ENCODE assay signal across 8 mouse cellular contexts in the genomic region with DNA sequence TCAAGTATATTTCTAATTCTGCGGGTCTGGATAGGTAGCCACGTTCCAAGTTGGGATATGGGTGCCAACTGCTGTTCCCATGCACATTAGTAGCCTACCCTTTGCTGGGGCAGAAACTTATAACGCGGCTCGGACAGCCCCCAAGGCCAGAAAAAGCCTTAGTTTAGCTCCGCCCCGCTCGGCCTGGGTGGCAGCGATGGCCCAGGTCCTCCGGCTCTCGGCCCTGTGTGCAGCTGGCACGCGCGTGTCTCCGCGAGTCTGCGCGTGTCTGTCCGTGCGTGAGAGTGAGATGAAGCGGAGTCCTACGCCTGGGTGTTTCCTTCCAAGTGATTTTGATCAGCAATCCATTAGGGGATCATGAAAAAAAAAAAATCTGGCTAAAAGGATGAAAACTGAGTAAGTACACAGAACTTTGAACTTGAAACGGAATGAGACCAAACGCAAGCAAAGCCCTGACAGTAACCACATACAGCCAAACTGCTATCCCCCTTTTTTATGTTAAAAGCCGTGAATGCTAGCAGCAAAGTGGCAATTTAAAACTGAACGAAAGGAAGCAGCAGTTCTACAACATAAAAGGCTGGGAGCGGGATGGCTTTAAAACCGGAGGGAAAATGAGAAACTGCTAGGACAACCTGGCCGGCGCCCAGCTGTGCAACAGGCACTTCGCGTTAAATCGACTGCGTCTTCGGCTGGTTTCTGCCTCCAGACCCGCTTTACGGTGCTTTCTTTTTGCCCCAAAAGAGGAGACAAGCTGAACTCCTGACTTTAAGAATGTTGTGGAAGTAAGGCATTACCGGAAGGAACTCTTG. TPM values are rescaled to one million over a fixed set of nuclear protein-coding genes. Genes with fewer than 3 reads are reported as not detected.
DNase-seq lines count a peak whose midpoint lies in the region; ATAC-seq and TF ChIP-seq lines count a peak whose summit lies in the region.

A gene (plus strand): TSS at position 185 of the 809 bp plus-strand sequence.

- WGBS in forebrain, embryonic 11.5 days = under 1% methylated on average over 38 of the region's 38 CpGs
- WGBS in spleen, adult 2 months = 2% methylated on average over 38 of the region's 38 CpGs
- 1% methylated on average over 38 of the region's 38 CpGs for WGBS in thymus, adult 2 months

- no peaks in the 10 kb centered on the region for H3K9me3 ChIP-seq in forebrain, embryonic 11.5 days (ENCODE audit: control insufficient read depth, low read length)

- H3K27me3 ChIP-seq in forebrain, embryonic 11.5 days (ENCODE audit: control insufficient read depth, insufficient read depth, low read length) = peaks cover 13% of the 10 kb centered on the region; the same call in 1 of the 2 replicates
- H3K27me3 ChIP-seq in spleen, adult 2 months (ENCODE audit: control insufficient read depth, insufficient read depth, low read length) = peaks cover 9% of the 10 kb centered on the region
- peaks cover 9% of the 10 kb centered on the region for H3K27me3 ChIP-seq in thymus, adult 2 months (ENCODE audit: control insufficient read depth, insufficient read depth, low read length)

- peak within 1 kb of the TSS; percentile 30 for H3K9ac ChIP-seq in forebrain, embryonic 11.5 days (ENCODE audit: low read length)

- no peak for TF ChIP-seq POLR2A in spleen, adult 2 months (IDR thresholded peaks at IDR 0.05; ENCODE audit: low read depth, low read length)
- no peak for TF ChIP-seq POLR2A in thymus, adult 2 months (IDR thresholded peaks at IDR 0.05; ENCODE audit: control insufficient read depth, extremely low read depth, insufficient read depth, low read length, poor library complexity)

- H3K4me1 ChIP-seq in forebrain, embryonic 11.5 days (replicated peaks; ENCODE audit: control insufficient read depth, insufficient read depth, low read length) = peaks cover 2% of the 10 kb centered on the region; the same call in 1 of the 2 replicates
- H3K4me1 ChIP-seq in spleen, adult 2 months (ENCODE audit: control insufficient read depth, insufficient read depth, insufficient read length) = no peaks in the 10 kb centered on the region
- no peaks in the 10 kb centered on the region for H3K4me1 ChIP-seq in thymus, adult 2 months (replicated peaks; ENCODE audit: control insufficient read depth, insufficient read depth, low read length)

- H3K4me3 ChIP-seq in forebrain, embryonic 11.5 days (ENCODE audit: low read depth, low read length) = peak within 1 kb of the TSS; percentile 35
- H3K4me3 ChIP-seq in spleen, adult 2 months (ENCODE audit: extremely low read depth, insufficient read depth, insufficient read length) = peak within 1 kb of the TSS; percentile 50
- H3K4me3 ChIP-seq in thymus, adult 2 months (ENCODE audit: control insufficient read depth, insufficient read depth, low read length) = no peak within 1 kb of the TSS

- H3K36me3 ChIP-seq in forebrain, embryonic 11.5 days (ENCODE audit: control insufficient read depth, insufficient read depth, low read length) = no peaks in the 10 kb centered on the region
- H3K36me3 ChIP-seq in spleen, adult 2 months (ENCODE audit: control insufficient read depth, insufficient read depth, low read length) = no peaks in the 10 kb centered on the region
- H3K36me3 ChIP-seq in thymus, adult 2 months (ENCODE audit: control insufficient read depth, insufficient read depth, low read length) = no peaks in the 10 kb centered on the region

- no peak within 1 kb of the TSS for H3K27ac ChIP-seq in forebrain, embryonic 11.5 days (ENCODE audit: low read depth, low read length)
- peak within 1 kb of the TSS; percentile 40 for H3K27ac ChIP-seq in spleen, adult 2 months (ENCODE audit: insufficient read depth, low read length)
- H3K27ac ChIP-seq in thymus, adult 2 months (ENCODE audit: control insufficient read depth, insufficient read depth, low read length) = no peak within 1 kb of the TSS

- peak; percentile 81 for DNase-seq in adrenal gland, postnatal 25 days
- DNase-seq in forebrain, embryonic 11.5 days (ENCODE audit: low spot score) = peak; percentile 79
- DNase-seq in heart, postnatal 14 days = peak; percentile 80 to 81
- peak; percentile 72 to 80 for DNase-seq in kidney, postnatal 4 days
- peak; percentile 64 for DNase-seq in mesoderm, embryonic 11.5 days (ENCODE audit: low read depth, low spot score)
- DNase-seq in spleen, adult 2 months (ENCODE audit: low read depth in 1 of 2, low spot score in 2 of 2) = peak in 1 of 2 experiments; percentile 16
- DNase-seq in thymus, adult 2 months = no peak

- no peak for TF ChIP-seq CTCF in spleen, adult 2 months (IDR thresholded peaks at IDR 0.05; ENCODE audit: extremely low read depth, insufficient read depth, insufficient read length, insufficient replicate concordance)
- no peak for TF ChIP-seq CTCF in thymus, adult 2 months (IDR thresholded peaks at IDR 0.05; ENCODE audit: borderline replicate concordance, control insufficient read depth, extremely low read depth, insufficient read depth, low read length, poor library complexity)

- H3K4me2 ChIP-seq in forebrain, embryonic 11.5 days (ENCODE audit: low read depth, low read length, severe bottlenecking) = peak within 1 kb of the TSS; percentile 88

- ATAC-seq in CD4-positive, CD25-positive, alpha-beta regulatory T cell, adult 4 months = peak; percentile 28
- peak; percentile 75 for ATAC-seq in forebrain, embryonic 11.5 days (replicated peaks; ENCODE audit: low FRiP score)

- intact Hi-C loops in heart, postnatal 14 days (cut with DNase I) = loop anchor here (1.0 to 5.0 kb wide), 3 partner anchors 33 to 189 kb away; no protein-coding TSS in a partner anchor

RNA-seq across cellular contexts. Expression of the gene that starts here (rescaled TPM):
- under 1 TPM in 1 of 2 experiments, not detected in 1; 0.15 TPM for polyA plus RNA-seq in CD4-positive, CD25-positive, alpha-beta regulatory T cell, adult 4 months (2017; shearing (Covaris generic))
- total RNA-seq in adrenal gland, postnatal 25 days (2021) = 30.4 and 39.5 TPM in 2 replicates
- 15.3 and 17.2 TPM in 2 replicates for polyA plus RNA-seq in forebrain, embryonic 11.5 days (2014; fragmentation: Nextera tagmentation; extraction: Ambion mirVana)
- total RNA-seq in heart, postnatal 14 days (2021) = 10 to 100 TPM; 15.9 to 20.2 TPM
- polyA plus RNA-seq in spleen, adult 2 months (2012; rRNA removed) = 1.8 and 2.7 TPM in 2 replicates
- 1.7 and 2.4 TPM in 2 replicates for polyA plus RNA-seq in thymus, adult 2 months (2012; rRNA removed)

Comparison
In these comparisons a context has a peak if more than half of its experiments do, and no peak if none do; other contexts are left out.
1. Peak in ATAC-seq in CD4-positive, CD25-positive, alpha-beta regulatory T cell, adult 4 months; RNA of the gene not detected or under 1 TPM.